Mouse (Mus musculus): Measurements from ENCODE around the gene Cutc. TPM values are rescaled to one million over a fixed set of nuclear protein-coding genes. Genes with fewer than 3 reads are reported as not detected.

Cutc gene
- polyA plus RNA-seq, 1 experiment, result not detected

GRCm38 (mm10) chr19:43777308-43777707, 24.5 kb downstream of the Cutc start:
- Histone ChIP-seq H3K27ac (ENCODE audit: insufficient read depth, low read depth, low read length) (no peak overlapping the region), H3K4me1 (ENCODE audit: control insufficient read depth, insufficient read depth, low read length) (no peaks in the 10 kb centered on the region), H3K4me3 (ENCODE audit: insufficient read depth, low read depth, low read length) (no peak overlapping the region)
- TF ChIP-seq CTCF (IDR thresholded peaks at IDR 0.05; ENCODE audit: insufficient read depth, low read depth, low read length) (no peak), POLR2A (IDR thresholded peaks at IDR 0.05; ENCODE audit: insufficient read depth, low read depth, low read length) (no peak)
- WGBS, result 77% methylated on average over 2 of the region's 2 CpGs

DNA sequence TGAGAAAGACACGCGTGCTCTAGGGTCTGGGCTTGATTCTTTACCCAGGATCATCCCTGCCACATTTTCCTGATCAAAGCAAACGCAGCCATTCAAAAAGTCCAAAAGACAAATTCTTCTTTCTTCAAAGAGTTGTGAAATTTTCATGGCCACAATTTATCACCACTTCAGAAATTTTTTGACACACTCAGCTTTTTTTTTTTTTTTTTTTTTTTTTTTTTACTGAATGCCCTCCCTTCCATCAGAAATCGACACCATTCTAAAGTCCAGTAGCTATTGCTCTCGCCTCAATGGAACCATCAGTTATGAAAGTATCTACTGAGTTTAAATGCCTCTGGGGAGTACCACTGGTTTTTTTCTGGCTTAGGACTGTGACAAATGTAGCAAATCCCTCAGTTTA, 27.6 kb downstream of the Cutc start:
- TF ChIP-seq POLR2A (IDR thresholded peaks at IDR 0.05; ENCODE audit: insufficient read depth, low read depth, low read length) (no peak), CTCF (IDR thresholded peaks at IDR 0.05; ENCODE audit: insufficient read depth, low read depth, low read length) (no peak)
- H3K4me1 ChIP-seq (ENCODE audit: control insufficient read depth, insufficient read depth, low read length), result no peaks in the 10 kb centered on the region
- WGBS, result 91% methylated on average over 5 of the region's 5 CpGs
- H3K27ac ChIP-seq (ENCODE audit: insufficient read depth, low read depth, low read length), result no peak overlapping the region
- no peak overlapping the region for H3K4me3 ChIP-seq (ENCODE audit: insufficient read depth, low read depth, low read length)

- Histone ChIP-seq H3K4me3 (ENCODE audit: insufficient read depth, low read depth, low read length) (no peak within 1 kb of the TSS), H3K4me1 (ENCODE audit: control insufficient read depth, insufficient read depth, low read length) (no peaks in the 10 kb centered on the region), H3K27ac (ENCODE audit: insufficient read depth, low read depth, low read length) (no peak within 1 kb of the TSS)
- 84% methylated on average over 3 of the region's 3 CpGs for WGBS
- no peak for TF ChIP-seq CTCF (IDR thresholded peaks at IDR 0.05; ENCODE audit: insufficient read depth, low read depth, low read length)
- TF ChIP-seq POLR2A (IDR thresholded peaks at IDR 0.05; ENCODE audit: insufficient read depth, low read depth, low read length), result no peak
Measured at GRCm38 (mm10) chr19:43781980-43782379, 29.2 kb downstream of the Cutc start, which contains the start of gene Abcc2. Gene Abcc2, plus strand, starts transcription at chr19:43782192.

DNA sequence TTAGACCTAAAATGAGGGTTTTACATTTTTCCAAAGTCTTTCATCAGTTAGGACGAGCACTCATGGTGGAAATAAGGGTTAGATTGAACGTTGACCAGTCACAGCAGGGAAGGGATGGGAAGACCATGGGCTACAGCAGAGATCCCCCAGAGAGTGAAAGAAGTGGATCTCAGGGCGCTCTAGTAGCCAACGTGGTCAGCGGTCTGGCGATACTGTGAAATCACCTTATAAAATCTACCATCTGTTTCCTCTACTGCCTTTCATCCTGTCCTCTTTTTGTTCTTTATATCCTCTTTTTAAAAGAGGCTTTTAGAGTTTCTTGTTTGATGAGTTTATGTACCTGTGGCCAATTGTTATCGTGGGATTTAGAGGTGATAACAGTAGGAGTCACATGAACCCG, 32.0 kb downstream of the Cutc start:
- Histone ChIP-seq H3K4me1 (ENCODE audit: control insufficient read depth, insufficient read depth, low read length) (no peaks in the 10 kb centered on the region), H3K27ac (ENCODE audit: insufficient read depth, low read depth, low read length) (no peak overlapping the region), H3K4me3 (ENCODE audit: insufficient read depth, low read depth, low read length) (no peak overlapping the region)
- no peak for TF ChIP-seq POLR2A (IDR thresholded peaks at IDR 0.05; ENCODE audit: insufficient read depth, low read depth, low read length)
- TF ChIP-seq CTCF (IDR thresholded peaks at IDR 0.05; ENCODE audit: insufficient read depth, low read depth, low read length), result no peak
- 83% methylated on average over 8 of the region's 8 CpGs for WGBS

DNA sequence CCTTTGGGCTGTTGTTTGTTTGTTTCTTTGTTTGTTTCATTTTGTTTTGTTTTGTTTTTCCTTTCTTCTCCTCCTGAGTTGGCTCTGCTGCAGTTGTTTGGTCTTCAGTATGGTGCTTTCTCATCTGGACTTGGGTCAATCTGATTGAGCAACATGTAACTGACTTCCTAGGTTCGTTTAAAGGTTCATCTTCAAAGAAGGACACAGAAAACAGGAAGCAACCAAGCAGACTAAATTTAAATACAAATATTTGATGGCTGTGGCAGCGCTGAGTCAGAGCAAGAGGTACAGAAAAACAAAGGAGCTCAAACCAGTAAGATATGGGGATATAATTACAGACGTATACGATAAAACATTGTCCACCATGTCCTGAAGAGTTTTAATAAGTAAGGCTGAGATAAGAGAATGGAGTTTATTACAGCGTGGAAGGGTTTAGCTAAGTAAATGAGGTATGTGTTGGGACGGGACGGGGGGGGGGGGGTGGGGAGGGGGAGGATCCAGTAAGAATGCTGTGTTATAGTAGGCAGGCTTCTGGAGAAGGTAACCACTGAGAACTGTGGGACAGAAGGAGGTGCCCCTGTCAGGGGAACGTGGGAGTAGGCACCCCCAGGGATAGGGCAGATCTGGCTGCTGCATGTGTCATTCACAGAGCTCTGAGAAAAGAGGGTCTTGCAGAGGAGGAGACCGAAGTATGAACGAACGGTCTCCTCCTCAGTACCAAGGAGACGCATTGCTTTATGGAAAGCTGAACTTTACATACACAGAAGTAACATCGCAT, 33.6 kb downstream of the Cutc start:
- no peaks in the 10 kb centered on the region for H3K4me1 ChIP-seq (ENCODE audit: control insufficient read depth, insufficient read depth, low read length)
- H3K4me3 ChIP-seq (ENCODE audit: insufficient read depth, low read depth, low read length), result no peak overlapping the region
- WGBS, result 81% methylated on average over 13 of the region's 13 CpGs
- TF ChIP-seq POLR2A (IDR thresholded peaks at IDR 0.05; ENCODE audit: insufficient read depth, low read depth, low read length) (no peak), CTCF (IDR thresholded peaks at IDR 0.05; ENCODE audit: insufficient read depth, low read depth, low read length) (no peak)
- no peak overlapping the region for H3K27ac ChIP-seq (ENCODE audit: insufficient read depth, low read depth, low read length)

- WGBS, result 96% methylated on average over 7 of the region's 7 CpGs
- Histone ChIP-seq H3K4me1 (ENCODE audit: control insufficient read depth, insufficient read depth, low read length) (no peaks in the 10 kb centered on the region), H3K27ac (ENCODE audit: insufficient read depth, low read depth, low read length) (no peak overlapping the region), H3K4me3 (ENCODE audit: insufficient read depth, low read depth, low read length) (no peak overlapping the region)
- no peak for TF ChIP-seq POLR2A (IDR thresholded peaks at IDR 0.05; ENCODE audit: insufficient read depth, low read depth, low read length)
- no peak for TF ChIP-seq CTCF (IDR thresholded peaks at IDR 0.05; ENCODE audit: insufficient read depth, low read depth, low read length)
Measured at GRCm38 (mm10) chr19:43789817-43790216, 37.0 kb downstream of the Cutc start.

DNA sequence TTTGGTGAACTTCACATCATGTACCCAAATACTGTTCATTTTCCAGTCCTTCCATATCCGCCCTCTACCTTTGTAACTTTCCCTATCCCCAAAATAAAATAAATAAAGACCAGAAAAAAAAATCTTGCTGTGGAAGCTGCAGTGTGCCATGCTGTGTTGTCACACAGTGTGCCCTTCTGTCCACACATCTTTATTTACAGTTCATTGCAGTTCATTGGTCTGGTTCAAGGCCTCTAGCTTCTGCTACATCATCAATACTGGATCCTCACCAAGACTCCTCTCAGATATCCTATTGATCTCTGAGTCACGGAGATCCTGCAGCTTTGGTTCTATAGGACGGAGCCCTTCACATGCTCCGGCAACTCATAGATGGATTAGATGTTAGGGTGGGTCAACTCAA, 39.7 kb downstream of the Cutc start:
- 93% methylated on average over 4 of the region's 4 CpGs for whole genome bisulfite sequencing
- no peak overlapping the region for H3K4me3 ChIP-seq (ENCODE audit: insufficient read depth, low read depth, low read length)
- TF ChIP-seq CTCF (IDR thresholded peaks at IDR 0.05; ENCODE audit: insufficient read depth, low read depth, low read length), result no peak
- no peak for TF ChIP-seq POLR2A (IDR thresholded peaks at IDR 0.05; ENCODE audit: insufficient read depth, low read depth, low read length)

GRCm38 (mm10) chr19:43793951-43794350, 41.2 kb downstream of the Cutc start:
- Histone ChIP-seq H3K27ac (ENCODE audit: insufficient read depth, low read depth, low read length) (no peak overlapping the region), H3K4me1 (ENCODE audit: control insufficient read depth, insufficient read depth, low read length) (no peaks in the 10 kb centered on the region), H3K4me3 (ENCODE audit: insufficient read depth, low read depth, low read length) (no peak overlapping the region)
- TF ChIP-seq POLR2A (IDR thresholded peaks at IDR 0.05; ENCODE audit: insufficient read depth, low read depth, low read length), result no peak
- 97% methylated on average over 1 of the region's 1 CpGs for WGBS

More for the DNA sequence above, 39.7 kb downstream of the Cutc start:
- Histone ChIP-seq H3K27ac (ENCODE audit: insufficient read depth, low read depth, low read length) (no peak overlapping the region), H3K4me1 (ENCODE audit: control insufficient read depth, insufficient read depth, low read length) (no peaks in the 10 kb centered on the region)

DNA sequence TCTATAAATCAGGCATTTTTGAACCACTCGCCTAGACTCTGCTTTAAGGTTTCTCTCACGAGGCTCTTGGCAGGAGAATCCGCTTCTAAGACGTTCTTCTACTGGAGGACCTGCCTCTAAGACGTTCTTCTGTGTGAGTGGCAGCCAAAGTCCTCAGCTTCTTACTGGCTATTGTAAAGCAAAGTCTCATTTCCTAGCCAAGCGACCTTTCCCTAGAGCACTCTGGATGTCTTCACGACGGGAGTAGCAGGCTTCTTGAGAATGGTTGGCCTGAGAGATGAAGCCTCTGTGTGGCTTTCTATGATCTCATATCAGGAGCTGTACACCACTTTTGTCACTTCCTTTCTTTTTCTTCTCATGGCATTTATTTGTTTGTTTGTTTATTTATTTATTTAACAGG, 42.7 kb downstream of the Cutc start:
- no peaks in the 10 kb centered on the region for H3K4me1 ChIP-seq (ENCODE audit: control insufficient read depth, insufficient read depth, low read length)
- no peak overlapping the region for H3K4me3 ChIP-seq (ENCODE audit: insufficient read depth, low read depth, low read length)
- TF ChIP-seq CTCF (IDR thresholded peaks at IDR 0.05; ENCODE audit: insufficient read depth, low read depth, low read length), result no peak
- no peak for TF ChIP-seq POLR2A (IDR thresholded peaks at IDR 0.05; ENCODE audit: insufficient read depth, low read depth, low read length)
- no peak overlapping the region for H3K27ac ChIP-seq (ENCODE audit: insufficient read depth, low read depth, low read length)
- 77% methylated on average over 8 of the region's 8 CpGs for WGBS
